Mouse (Mus musculus) G1E (cell line): ENCODE results near the gene Trim38.

Experiments used
- CTCF ChIP-seq: IDR thresholded peaks from 2 replicates; pipeline ENCODE4 v1.5.1; 2012; ENCODE audit warnings: low read depth, low read length, inconsistent platforms, mixed read lengths
- GATA1 ChIP-seq: IDR thresholded peaks from 2 replicates; pipeline ENCODE4 v1.6.1; 2012; ENCODE audit warnings: borderline replicate concordance, low read length, inconsistent platforms, mixed read lengths
- GATA2 ChIP-seq: IDR thresholded peaks from 2 replicates; pipeline ENCODE4 v1.6.1; 2012; ENCODE audit warnings: low read depth, low read length, inconsistent platforms, borderline replicate concordance

DNA sequence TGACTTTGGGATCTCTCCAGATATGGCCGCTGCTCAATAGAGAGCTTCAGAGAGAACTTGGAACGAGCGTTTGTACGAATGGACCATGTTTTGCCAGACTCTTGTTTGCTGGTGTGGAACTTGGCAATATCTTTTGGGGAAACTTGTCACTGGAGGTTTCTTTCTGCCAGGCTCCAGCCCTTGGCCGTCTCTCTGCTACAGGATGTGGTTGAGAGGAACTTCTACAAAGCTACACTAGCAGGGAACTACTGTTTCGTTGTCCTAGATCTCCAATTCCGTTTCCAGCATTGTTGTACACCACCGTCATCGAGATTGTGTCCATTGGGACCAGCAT lies 40.6 kb upstream of the Trim38 start:
- TF ChIP-seq GATA1 (no peak), CTCF (no peak), GATA2 (no peak)
